Mouse (Mus musculus) spleen, postnatal 14 days (tissue): Measurements from ENCODE around the gene Duoxa2.
A peak's percentile ranks its signal among the peaks of the same experiment; 100 is the strongest.

Experiments used
- DNase-seq, 2 experiments: peaks; one replicate each; pipeline ENCODE4 v3.0.0; 2021 to 2022; ENCODE audit warnings: low spot score in 2 of 2

The Duoxa2 gene

DNA sequence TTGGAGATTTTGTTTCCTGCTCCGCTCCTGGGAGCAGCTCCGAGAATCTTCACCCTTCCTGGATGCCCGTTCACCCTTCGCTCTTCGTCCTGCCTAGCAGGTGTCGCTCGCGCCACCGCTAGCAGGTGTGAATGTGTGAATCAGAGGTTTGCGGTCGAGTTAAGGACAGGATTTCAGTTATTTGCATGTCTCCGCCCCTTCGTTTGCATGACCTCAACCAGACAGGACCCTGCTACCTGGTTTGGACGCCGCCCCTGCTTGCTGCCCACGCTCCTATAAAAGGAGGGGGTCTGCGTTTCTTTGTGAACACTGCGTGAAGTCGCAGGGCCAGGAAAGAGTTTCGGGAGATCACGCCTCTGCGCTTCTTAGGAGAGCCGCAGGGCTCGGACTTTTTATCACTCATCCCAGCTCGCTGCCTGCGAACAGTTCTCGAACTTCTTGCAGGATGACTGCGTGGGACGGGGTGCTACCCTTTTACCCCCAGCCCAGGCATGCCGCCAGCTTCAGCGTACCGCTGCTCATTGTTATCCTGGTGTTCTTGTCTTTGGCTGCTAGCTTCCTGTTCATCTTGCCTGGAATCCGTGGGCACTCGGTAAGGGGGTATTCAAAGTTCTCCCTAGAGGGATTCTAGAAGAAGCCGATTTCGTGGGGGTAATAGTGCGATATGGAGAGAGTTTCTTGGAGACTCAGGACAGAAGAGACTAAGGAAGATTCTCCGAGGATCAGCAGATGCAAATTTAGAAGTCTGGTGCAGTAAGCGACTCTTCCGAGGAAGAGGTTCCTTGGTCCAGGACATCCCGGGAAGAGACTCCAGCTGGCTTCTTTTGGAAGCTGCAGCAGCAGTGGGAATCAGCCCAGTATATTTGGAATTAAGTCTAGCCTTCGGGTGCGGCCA, at the start of gene Duoxa2:
Gene Duoxa2 (plus strand): TSS at position 305 of the 895 bp plus-strand sequence.
- no peak for DNase-seq

DNA sequence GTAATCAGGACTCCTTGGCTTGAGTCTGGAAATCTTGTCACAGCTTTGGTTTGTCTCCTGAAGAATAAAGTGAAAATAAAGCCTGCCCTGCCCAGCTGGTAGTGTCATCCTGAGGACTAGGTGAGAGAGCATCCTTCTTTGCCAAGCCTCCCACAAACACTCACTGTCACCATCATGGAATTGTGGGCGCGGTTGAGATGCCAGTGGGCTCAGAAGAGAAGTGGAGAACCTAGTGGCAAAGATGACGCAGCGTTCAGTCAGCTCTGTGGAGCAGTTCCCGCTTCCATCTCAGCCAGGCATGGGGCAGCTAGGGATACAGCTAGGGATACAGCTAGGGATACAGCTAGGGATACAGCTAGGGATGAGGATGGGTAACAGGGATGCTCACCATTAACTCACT, 42.7 kb upstream of the Duoxa2 start:
- DNase-seq, result no peak

DNA sequence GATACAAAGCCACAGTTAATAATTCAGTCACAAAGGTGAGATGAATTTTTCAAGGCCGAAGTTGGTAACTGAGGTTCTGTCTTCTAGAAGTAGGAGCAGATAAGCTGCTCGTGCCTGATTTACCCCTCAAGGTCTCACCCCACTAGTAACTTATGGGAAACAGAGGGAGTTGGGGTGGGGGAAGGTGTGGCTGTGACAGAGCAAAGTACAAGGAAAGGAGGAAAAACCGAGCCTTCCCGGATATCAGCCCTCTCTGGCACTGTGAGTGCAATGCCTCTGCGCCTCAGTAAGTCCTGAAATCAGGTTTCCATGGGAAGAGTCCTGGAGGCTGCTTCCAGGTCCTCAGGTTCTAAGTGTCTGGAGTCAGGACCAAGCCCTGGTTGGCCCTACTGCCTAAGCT, 38.0 kb upstream of the Duoxa2 start:
- no peak for DNase-seq

DNA sequence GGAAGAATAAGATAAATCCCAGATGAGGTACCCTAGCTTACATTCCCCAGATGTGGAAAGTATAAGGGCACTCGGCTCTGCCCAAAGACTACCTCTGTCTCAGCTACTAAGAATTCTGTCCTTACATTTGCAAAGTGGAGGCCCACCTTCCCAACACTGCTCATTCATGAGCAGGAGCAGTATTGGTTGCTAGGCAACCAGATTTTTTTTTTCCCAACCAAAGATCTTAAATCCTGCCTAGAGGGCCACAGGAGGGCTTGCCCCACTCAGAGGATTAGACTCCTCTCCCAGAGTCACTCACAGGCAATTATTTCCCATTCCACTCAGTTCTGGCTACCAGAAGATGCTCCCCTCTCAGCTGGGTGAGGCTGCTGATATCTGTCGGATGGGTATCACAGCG, 34.0 kb upstream of the Duoxa2 start:
- DNase-seq, result no peak

GRCm38 (mm10) chr2:122266407-122267193, 32.1 kb upstream of the Duoxa2 start:
- DNase-seq, result no peak

- DNase-seq, result no peak
Observed at GRCm38 (mm10) chr2:122278769-122279168, 19.9 kb upstream of the Duoxa2 start.

- DNase-seq, result no peak
Observed at GRCm38 (mm10) chr2:122284091-122284490, 14.6 kb upstream of the Duoxa2 start.

GRCm38 (mm10) chr2:122286137-122286536, 12.6 kb upstream of the Duoxa2 start:
- no peak for DNase-seq

- no peak for DNase-seq
Observed at GRCm38 (mm10) chr2:122294916-122295315, 3.8 kb upstream of the Duoxa2 start.

GRCm38 (mm10) chr2:122297271-122298095, 1.2 kb upstream of the Duoxa2 start:
- no peak for DNase-seq

DNA sequence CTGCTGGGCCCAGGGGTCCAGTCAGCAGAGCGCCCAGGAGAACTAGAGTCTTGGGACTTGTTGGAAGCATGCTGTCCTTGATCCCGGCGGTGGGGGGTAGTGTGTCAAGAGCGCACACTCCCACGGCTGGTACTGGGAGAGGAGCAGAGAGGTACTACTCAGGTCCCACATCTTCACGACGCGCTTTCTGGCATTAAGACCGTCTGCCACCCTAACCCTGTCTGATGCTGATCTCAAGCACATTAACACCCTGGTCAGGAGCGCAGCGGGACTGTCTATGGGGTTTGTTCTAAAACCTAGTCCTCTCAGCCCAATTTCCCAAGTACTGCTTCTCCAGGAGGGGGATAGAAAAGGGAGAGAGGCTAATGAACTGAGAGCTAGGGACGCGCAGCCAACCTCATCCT, 602 bp upstream of the Duoxa2 start, which contains the start of gene Duox2:
Gene Duox2 (minus strand): TSS at position 354 of the 404 bp plus-strand sequence.
- DNase-seq, result no peak

DNA sequence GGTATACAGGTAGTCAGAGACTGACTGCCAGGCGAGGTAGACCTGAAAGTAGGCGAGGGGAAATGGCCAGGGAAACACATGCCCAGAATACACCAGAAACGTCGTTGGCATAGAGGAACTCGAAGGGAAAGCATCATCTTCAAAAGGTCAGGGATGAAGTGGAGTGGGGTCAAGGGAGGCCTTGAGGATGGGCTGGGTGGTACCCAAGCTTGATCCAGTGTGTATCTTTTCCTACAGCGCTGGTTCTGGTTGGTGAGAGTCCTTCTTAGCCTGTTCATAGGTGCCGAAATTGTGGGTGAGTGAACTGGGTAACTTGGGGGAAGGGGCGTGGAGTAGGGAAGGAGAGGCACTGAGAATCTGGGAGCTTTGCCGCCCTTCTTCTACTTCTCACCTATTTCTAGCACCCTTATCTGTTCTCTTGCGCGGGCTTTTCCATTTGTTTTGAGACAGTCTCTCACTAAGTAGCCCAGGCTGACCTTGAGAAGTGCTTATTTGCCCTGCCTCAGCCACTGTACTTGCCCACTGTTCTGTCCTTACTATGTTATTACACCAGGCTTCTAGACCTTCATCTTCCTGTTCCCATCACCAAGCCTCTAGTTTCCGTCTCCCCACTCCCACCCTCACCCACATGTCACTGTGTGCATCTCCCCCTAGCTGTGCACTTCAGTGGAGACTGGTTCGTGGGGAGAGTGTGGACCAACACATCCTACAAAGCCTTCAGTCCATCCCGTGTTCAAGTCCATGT, 1.4 kb downstream of the Duoxa2 start:
- DNase-seq, result no peak

DNA sequence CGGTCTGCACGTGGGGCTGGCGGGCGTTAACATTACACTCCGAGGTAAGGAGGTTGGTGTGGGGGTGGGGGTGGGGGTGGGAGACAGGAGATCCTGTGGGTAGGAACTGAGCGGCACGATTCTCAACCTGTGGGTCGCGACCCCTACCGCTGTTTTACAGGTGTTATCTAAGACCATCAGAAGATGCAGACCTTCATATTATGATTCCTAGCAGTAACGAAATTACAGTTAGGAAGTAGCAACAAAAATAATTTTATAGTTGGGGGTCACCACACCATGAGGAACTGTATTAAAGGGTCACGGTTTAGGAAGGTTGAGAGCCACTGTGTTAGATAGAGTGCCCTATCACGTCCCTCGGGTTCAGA, 1.9 kb downstream of the Duoxa2 start:
- no peak for DNase-seq

- no peak for DNase-seq
Observed at GRCm38 (mm10) chr2:122301081-122301920, 2.6 kb downstream of the Duoxa2 start.

DNA sequence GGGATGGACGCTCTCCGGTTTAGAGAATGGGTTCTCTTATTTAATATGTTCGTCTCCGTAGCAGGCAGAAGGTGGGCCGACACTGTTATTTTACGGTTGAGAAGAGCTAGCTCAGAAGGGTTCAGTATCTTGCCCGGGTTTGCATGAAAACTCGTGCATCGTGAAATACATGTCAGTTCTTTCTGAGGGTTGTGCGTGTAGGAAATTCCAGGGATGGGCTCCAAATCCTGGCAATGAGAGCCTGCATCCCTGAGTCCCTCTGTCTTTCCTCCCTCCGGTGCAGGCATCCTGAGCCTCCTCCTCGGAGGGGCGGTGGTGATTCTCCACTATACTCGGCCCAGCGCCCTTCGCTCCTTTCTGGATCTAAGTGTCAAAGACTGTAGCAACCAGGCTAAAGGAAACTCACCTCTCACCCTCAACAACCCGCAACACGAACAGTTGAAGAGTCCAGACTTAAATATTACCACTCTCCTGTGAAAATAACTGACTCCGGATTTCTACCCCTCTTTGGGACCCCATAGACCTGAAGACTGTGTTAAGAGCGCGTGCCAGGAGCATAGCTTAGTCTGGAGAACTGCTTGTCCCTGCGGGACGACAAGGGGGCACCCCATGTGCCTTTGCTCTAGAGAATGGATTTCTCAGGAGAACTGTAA, 3.3 kb downstream of the Duoxa2 start:
- no peak for DNase-seq

DNA sequence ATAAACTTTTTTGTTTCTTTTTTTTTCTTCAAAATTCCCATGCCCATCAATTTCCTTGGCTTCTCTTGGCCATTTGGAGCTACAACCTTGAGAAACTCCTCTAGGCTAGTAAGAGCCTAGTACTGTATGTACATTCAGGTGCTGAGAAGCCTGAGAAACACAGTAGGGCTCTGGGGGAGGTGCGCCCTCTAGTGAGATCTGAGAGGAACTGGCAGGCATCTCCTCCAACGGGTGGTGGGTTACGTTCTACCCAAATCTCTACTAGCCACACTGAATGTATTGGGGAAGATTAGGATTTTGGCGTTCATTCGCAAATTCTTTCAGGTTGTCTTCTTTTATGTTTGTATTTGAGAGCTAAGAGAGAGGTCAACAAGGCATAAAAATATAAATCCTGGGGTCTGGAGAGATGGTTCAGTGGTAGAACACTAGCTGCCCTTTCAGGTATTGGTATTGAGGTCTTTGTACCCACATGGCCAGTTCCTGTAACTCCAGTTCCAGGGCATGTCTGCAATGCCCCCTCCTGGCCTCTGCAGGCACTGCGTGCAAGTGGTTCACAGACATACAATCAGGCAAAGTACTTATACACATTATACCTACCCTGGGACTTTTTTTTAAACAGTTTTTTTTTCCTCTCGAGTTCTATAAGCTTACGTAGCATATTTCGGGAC, 4.0 kb downstream of the Duoxa2 start:
- peak; percentile 27 to 48 for DNase-seq

DNA sequence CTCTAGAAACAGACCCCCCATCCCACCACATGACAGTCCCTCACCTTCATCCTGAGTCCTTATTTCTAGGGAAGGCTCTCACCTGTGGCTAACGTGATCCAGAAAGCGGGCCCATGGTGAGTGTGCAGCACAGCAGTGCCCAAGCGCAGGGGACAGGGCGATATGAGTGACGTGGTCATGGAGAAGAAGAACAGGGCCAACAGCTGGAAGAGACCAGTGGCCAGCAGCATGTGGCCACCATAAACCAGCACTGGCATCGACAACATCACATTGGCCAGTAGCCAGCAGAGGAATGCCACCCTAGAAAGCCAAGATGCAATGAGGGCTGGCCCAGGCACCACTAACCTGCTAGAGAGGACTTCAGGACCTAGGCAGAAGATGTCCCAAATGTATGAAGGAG, 5.8 kb downstream of the Duoxa2 start:
- no peak for DNase-seq

DNA sequence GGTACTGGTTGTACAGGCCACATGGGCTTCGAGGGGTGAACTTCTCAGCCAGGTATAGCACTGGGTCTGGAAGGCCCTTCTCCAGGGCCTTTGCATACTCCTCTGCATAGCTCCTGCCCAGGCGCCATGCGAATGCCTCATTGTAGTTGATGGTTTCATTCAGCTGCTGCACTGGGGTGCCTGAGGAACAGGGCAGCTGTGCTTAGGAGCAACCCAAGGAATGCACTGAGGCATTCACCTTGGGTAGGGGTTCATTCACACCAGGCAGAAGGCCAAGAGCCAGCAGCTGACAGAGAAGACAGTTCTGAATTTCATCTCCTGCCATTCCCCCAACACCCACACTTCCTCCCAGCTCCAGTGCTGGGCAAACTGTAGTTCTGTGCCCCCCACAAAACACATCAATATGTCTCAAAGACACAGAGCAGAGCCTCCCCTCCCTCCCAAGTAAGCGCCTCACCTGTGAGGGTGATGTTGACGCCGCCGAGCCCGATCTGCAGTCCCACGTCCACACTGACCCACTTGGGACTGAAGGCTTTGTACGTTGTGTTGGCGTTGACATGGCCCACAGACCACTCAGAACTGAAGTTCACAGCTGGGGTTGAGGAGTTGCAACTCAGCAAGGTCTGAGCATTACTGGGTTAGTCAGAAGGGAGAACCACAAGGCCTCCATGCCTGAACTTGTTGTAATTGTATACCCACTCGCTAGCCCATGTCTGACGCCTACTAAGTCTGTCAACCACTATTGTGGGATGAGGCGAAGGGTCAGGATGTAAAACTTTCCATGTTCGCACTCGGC, 6.6 kb downstream of the Duoxa2 start:
- DNase-seq, result no peak
